Mouse (Mus musculus) bone marrow, adult 2 months (tissue): ENCODE data around the gene Cpb1.

Experiments
- CTCF ChIP-seq: fragments of 200-500 bp; IDR thresholded peaks from 2 replicates; pipeline ENCODE4 v1.5.1; 2011; ENCODE audit warnings: low read length, control low read depth; ENCODE audit not compliant: control insufficient read depth, insufficient read depth
- POLR2A ChIP-seq: fragments of 200-500 bp; IDR thresholded peaks from 2 replicates; pipeline ENCODE4 v1.6.1; 2011; ENCODE audit warnings: low read depth, mild to moderate bottlenecking, control low read depth, low read length, borderline replicate concordance; ENCODE audit not compliant: control insufficient read depth

GRCm38 (mm10) chr3:20275633-20276032 lies at the start of gene Cpb1:
- TF ChIP-seq CTCF (no peak), POLR2A (no peak)
